Mouse (Mus musculus): Measurements from ENCODE around the gene Dbh. TPM values are rescaled to one million over a fixed set of nuclear protein-coding genes. Genes with fewer than 3 reads are reported as not detected.
A peak's percentile ranks its signal among the peaks of the same experiment; 100 is the strongest.

The Dbh gene
- total RNA-seq (2022) = 100 to 1,000 TPM; 394 to 536 (median 504) TPM

DNA sequence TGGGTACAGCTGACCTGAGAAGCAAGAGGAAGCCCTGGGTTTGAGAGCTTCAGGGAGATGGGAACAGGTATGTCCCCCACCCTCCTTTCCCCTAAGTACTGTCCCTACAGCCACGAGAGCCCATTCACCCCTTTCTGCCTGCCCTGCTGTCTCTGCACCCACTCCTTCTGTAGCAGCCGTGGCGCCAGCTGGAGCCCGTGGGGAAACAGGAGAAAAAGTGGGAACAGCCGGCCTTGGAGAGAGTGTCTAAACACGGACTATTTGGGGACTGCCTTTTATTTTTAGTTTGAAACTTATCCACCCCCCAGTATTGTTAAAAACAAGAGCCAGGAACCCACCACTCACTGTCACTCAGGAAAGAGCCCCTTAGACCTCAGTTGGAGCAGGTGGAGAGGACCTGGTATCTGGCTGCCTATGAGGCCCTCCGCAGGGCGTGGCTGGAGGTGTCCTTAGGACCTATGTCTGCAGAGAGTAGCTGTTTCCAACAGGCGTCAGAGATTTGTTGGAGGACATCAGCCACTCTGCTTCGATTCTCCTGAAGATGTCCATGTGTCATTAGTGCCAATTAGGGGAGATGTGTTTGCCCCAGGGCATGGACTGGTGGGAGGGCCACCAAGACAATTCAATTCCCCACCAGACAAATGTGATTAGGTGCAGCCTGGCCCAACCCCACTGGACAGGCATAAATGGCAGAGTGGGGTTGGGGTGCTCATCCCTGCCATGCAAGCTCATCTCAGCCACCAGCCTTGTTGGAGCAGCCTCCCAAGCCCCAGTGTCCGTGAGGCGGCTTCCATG lies at the start of gene Dbh:
Dbh (plus strand) TSS at position 438 of the 795 bp plus-strand sequence.
- peak; percentile 61 for DNase-seq

DNA sequence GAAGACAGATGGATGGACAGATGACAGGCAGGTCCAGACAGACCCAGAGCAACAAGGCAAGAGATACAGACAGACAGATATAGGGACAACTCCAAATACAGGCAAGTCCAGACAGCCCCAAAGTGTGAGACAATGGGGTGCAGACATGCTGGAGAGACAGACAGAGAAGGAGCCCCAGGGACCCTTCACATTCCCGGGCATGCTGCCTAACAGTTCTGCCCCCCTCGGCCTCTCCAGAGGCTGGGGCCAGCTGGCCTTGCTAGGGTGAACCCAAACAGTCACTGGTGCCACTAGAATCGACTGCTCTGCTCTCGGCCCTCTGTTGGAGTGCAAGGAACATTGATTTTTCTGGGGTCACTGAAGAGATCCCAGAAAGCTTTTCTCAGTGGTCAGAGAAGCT lies 46.6 kb upstream of the Dbh start:
- no peak for DNase-seq

DNA sequence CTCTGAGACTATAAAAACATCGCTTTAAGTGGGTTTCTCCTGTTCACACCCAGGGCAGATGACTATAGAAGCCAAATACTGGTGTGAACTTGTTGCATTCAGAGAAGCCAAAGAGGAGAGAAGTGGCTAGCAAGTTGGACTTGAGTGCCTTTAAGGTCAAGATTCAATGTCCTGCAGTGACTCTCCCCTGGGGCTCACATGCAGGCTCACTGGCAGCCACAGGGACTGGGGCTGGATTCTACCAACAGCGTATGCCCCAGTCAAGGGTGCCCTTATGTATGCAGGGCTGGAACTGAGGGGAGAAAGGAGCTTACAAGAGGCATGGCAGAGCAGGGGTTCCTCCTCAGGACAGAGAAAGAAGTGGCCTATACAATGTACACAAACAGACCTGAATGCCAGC lies 45.3 kb upstream of the Dbh start:
- DNase-seq = no peak

DNA sequence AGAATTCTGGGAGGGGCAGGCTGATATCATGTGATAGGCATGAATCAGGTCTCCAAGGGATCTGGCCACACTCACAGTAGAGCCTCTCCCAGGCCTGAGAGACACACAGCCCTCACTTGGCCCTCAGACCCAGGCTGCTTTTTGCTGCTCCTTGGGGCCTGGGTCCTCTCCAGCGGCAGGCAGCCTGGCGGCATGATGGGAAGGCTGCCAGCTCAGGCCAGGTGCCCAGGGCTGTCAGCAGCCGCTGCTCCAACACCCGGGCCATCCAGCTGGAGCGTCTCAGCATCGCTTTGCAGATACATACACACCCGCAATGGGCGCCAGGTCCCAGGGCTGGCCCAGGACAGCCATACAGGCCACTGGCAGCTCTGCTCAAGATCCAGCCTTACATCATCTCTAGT lies 44.8 kb upstream of the Dbh start:
- no peak for DNase-seq

GRCm38 (mm10) chr2:27121626-27122355 lies 43.2 kb upstream of the Dbh start:
- DNase-seq = no peak

DNA sequence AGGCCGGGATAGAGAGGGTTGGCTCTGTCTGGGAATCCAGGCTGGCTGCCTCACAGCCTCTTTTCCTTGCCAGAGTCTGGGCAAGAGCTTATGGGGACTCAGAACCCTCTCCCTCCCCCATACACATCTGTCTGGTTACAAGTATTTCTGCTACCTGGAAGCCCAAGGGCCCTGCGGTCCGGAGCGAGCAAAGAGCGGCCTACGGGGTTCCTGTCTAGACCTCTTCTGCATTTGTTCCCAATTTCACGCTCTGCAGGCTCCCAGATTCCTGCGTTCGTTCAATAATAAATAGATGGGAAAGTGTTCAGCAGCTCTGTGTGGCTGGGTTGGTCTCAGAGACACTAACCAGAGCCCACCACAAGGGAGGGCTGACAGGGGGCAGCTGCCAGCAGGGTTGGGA lies 42.5 kb upstream of the Dbh start:
- no peak for DNase-seq

GRCm38 (mm10) chr2:27123121-27123520 lies 41.9 kb upstream of the Dbh start:
- no peak for DNase-seq

DNA sequence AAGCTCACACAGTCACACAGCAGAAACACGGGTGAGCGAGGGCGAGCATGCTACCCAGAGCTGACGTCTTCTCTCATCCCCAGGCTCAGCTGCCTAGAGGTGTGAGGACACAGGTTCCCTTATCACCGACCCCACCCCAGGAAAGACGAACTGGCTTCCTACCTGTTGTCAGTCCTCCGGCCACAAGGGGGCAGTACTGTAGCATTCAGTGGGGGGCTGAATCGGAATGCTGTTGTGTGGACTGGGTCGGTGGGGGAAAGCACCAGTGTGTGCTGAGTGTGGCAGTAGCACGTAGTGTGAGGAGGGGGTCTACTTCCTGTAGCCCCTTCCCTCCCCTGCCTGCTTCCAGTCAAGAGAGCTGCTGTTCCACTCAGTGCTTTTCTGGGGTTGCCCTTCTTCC lies 39.1 kb upstream of the Dbh start:
- peak; percentile 21 for DNase-seq

DNA sequence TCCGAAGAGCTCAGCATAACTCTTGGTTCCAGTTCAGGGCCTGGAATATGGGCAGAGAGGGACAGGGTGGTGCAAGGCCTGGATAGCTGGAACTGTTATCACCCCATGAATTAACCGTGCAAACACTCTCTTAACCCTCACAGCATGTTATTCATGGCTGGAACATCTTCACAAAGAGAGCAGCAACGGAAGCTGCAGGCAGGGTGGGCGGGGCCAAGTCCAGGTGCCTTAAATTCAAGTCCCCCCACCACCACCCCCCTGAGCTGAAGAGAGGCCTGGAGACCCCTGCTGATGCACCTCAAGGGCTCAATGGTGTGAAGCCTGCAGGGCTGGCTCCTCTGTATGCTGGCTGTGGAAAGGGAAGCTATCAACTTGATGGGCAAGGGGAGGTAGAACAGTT lies 38.5 kb upstream of the Dbh start:
- no peak for DNase-seq

- no peak for DNase-seq
Observed at GRCm38 (mm10) chr2:27128990-27129389, 36.0 kb upstream of the Dbh start.

GRCm38 (mm10) chr2:27135935-27136334 lies 29.1 kb upstream of the Dbh start:
- no peak for DNase-seq

DNA sequence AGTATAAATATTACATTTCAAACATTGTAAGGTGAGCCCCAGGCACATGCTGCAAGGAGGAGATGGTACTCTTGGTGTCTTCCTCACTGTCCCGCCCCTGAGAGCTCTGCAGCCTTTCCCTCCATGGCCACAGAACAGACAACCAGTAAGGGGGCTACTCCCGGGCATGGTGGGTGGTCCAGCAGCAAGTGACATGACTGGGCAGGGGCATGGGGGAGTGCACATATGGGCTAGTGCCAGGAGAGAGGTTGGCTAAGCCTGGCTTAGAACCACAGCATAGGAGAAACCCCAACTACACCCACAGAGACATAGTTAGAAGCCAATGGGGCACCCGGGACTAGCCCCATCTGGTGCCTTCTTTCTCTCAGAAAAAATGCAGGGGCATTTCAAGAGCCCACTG lies 28.7 kb upstream of the Dbh start:
- no peak for DNase-seq

DNA sequence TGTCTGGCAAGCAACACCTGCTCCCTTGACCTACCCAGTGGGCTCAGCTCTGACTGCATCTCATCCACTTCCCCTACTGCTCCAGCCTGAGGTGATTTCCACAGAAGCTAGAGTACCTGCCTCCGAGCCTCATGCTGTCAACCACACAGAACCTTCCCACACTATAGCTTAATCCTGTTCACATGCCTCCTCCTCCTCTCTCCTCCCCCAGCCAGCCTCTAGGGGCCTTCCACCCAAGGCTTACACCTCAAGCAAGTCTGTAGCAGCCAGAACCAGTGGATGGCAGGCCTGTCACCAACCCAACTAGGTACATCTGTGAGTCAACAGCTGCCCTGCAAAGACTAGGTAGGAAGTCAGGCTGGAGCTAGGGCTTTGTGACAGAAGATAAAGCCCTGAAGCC lies 28.2 kb upstream of the Dbh start:
- DNase-seq = no peak

- no peak for DNase-seq
Observed at GRCm38 (mm10) chr2:27138356-27138755, 26.7 kb upstream of the Dbh start.

GRCm38 (mm10) chr2:27141950-27142693 lies 22.9 kb upstream of the Dbh start, which contains the start of gene Fam163b:
Gene Fam163b, minus strand, starts transcription at chr2:27142491.
- peak; percentile 13 for DNase-seq

DNA sequence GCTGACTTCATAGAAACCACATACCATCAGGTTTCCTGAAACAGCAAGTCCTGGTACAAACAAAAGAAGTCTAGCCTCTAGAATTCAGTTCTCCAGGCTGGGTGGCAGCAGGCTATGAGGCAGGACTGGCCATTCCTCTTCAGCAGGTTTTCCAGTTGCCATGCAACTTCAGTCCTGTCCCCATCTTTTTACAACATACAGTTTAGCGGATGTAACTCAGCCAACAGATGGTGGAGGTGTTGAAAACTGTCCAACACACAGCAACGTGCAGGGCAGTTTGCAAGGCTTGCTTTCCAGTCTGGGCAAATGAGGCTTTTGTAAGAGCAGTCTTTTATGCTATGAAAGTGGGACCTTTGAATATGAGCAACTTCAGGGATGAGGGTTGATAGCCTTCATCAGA lies 20.1 kb upstream of the Dbh start:
- no peak for DNase-seq

- no peak for DNase-seq
Observed at GRCm38 (mm10) chr2:27146840-27147239, 18.2 kb upstream of the Dbh start.

DNA sequence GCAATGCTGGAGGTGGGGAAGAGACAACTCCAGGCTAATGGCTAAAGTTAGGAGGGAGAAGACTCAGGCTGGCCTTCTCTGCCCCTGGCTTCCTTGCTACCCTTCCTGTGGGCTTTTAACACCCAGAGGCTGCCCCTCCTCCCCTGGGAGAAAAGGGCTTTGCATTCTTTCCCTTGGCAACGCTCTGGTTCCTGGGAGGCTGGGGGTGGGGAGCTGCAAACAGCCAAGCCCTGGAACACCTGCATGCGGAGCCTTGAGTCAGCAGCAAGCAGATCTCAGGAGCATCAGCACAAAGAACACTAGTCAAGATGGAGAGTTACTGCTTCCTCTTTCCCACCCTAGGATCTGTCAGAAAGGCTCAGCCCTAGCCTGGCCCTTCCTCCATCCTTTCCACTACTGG lies 15.6 kb upstream of the Dbh start:
- no peak for DNase-seq

GRCm38 (mm10) chr2:27154466-27155185 lies 10.4 kb upstream of the Dbh start:
- no peak for DNase-seq

DNA sequence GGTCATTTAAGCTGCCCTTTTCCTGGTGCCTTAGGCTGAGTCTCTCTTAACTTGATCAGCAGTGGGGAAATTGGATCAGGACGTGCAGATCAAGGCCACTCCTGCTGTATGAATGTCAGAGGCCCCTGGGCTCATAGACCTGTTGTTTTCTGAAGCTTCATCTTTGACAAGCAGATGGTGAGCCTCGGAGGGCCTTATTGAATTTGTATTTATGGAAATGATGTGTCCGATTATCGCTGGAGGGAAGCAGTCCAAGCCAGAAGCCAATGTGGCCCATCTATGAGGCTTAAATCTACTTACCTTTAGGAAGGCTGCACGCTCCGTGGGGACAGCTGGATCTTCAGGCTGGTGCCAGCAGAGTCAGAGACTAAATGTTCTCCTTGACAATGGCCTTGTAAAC lies 8.4 kb upstream of the Dbh start:
- DNase-seq = peak; percentile 42

DNA sequence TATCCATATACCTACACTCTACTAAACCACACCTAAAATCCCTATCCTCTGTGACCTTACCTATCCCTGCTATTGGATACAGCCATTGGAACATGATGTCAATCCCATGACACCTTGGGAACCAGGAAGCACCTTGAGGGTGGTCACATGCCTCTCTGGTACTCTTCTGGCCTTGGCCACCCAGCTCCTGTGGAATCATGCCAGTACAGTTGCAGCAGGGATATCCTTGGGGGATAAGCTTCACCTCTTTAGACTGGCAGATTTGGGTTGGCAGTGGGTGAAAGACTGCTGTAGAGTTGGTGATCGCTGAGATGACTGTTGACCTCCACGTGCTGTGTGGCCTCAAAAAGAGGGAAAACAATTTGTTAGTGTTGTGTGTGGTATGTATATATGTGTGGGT lies 3.5 kb upstream of the Dbh start:
- peak; percentile 55 for DNase-seq

- no peak for DNase-seq
Observed at GRCm38 (mm10) chr2:27162656-27163055, 2.4 kb upstream of the Dbh start.

DNA sequence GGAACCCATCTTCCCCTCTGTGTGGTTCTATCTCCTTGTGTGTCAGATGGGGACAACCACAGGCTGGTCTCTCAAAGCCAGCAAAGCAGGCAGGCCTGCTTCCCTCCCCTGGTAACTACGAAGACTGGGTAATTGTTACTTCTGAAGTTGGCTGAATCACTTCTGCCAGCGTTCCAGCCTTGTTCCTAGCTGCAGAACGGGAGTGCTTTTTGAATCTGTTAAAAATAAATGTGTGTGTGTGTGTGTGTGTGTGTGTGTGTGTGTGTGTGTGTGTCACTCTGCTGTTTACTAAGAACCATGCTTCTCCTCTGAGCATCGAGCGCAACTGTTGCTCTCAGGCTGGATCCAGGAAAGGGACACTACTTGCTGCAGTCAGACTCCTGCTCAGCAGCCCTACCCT lies 1.2 kb upstream of the Dbh start:
- no peak for DNase-seq
